Mouse (Mus musculus) cortical plate, adult 2 months (tissue): ENCODE data around the gene Krtap9-5. TPM values are rescaled to one million over a fixed set of nuclear protein-coding genes. Genes with fewer than 3 reads are reported as not detected.

Experiments
- H3K27ac ChIP-seq: fragments of 200-500 bp; 2 replicates; pipeline ENCODE4 v1.5.1; 2012; ENCODE audit warnings: low read length, control low read depth, inconsistent platforms; ENCODE audit not compliant: insufficient read depth
- H3K4me1 ChIP-seq: fragments of 200-500 bp; 2 replicates; pipeline ENCODE4 v1.6.1; 2011; ENCODE audit warnings: low read length; ENCODE audit not compliant: control insufficient read depth, insufficient read depth
- H3K4me3 ChIP-seq: fragments of 200-500 bp; 2 replicates; pipeline ENCODE4 v1.5.1; 2011; ENCODE audit warnings: mild to moderate bottlenecking, low read length, control low read depth; ENCODE audit not compliant: insufficient read depth
- CTCF ChIP-seq: fragments of 200-500 bp; IDR thresholded peaks from 2 replicates; pipeline ENCODE4 v1.5.1; 2011; ENCODE audit warnings: mild to moderate bottlenecking, control low read depth, low read length; ENCODE audit not compliant: insufficient read depth; ENCODE audit errors: extremely low read depth
- POLR2A ChIP-seq: fragments of 200-500 bp; IDR thresholded peaks from 2 replicates; pipeline ENCODE4 v1.6.1; 2011; ENCODE audit warnings: mild to moderate bottlenecking, low read length, control low read depth; ENCODE audit not compliant: insufficient read depth; ENCODE audit errors: extremely low read depth
- polyA plus RNA-seq: library from polyadenylated mRNA; depleted of rRNA; stranded (reverse); fragments of >200 nt; gene quantifications from 2 replicates; pipeline ENCODE4 v1.2.3, GENCODE M21; 2012; rRNA removed

Krtap9-5 gene
- polyA plus RNA-seq, 1 experiment: not detected

- TF ChIP-seq CTCF: no peak
- no peak for TF ChIP-seq POLR2A
- Histone ChIP-seq H3K4me3 (no peak overlapping the region), H3K4me1 (no peaks in the 10 kb centered on the region), H3K27ac (no peak overlapping the region)
Observed at GRCm38 (mm10) chr11:99985291-99986092, 37.2 kb downstream of the Krtap9-5 start.

- H3K27ac ChIP-seq: no peak within 1 kb of the TSS
- 0 out of 2 replicates have a peak, but pooled peaks cover 2% of the 10 kb centered on the region for H3K4me1 ChIP-seq
- H3K4me3 ChIP-seq: no peak within 1 kb of the TSS
- no peak for TF ChIP-seq CTCF
- no peak for TF ChIP-seq POLR2A
Observed at GRCm38 (mm10) chr11:99986180-99986647, 37.9 kb downstream of the Krtap9-5 start, which contains the start of gene Krtap16-1. Gene Krtap16-1, minus strand, starts transcription at chr11:99986597.

- 0 out of 2 replicates have a peak, but pooled peaks cover 2% of the 10 kb centered on the region for H3K4me1 ChIP-seq
- TF ChIP-seq CTCF (no peak), POLR2A (no peak)
- H3K27ac ChIP-seq: no peak overlapping the region
- H3K4me3 ChIP-seq: no peak overlapping the region
Observed at GRCm38 (mm10) chr11:99988530-99988929, 40.3 kb downstream of the Krtap9-5 start.

- Histone ChIP-seq H3K4me1 (0 out of 2 replicates have a peak, but pooled peaks cover 2% of the 10 kb centered on the region), H3K4me3 (no peak overlapping the region), H3K27ac (no peak overlapping the region)
- TF ChIP-seq POLR2A (no peak), CTCF (no peak)
Observed at GRCm38 (mm10) chr11:99989881-99990405, 41.7 kb downstream of the Krtap9-5 start.

- Histone ChIP-seq H3K4me1 (0 out of 2 replicates have a peak, but pooled peaks cover 2% of the 10 kb centered on the region), H3K27ac (no peak overlapping the region), H3K4me3 (no peak overlapping the region)
- no peak for TF ChIP-seq CTCF
- TF ChIP-seq POLR2A: no peak
Observed at GRCm38 (mm10) chr11:99990571-99990970, 42.3 kb downstream of the Krtap9-5 start.

GRCm38 (mm10) chr11:99993620-99994383, 45.5 kb downstream of the Krtap9-5 start, which contains the start of gene Krtap17-1:
Gene Krtap17-1, minus strand, starts transcription at chr11:99993994.
- no peak within 1 kb of the TSS for H3K27ac ChIP-seq
- TF ChIP-seq POLR2A: no peak
- no peak within 1 kb of the TSS for H3K4me3 ChIP-seq
- H3K4me1 ChIP-seq: 0 out of 2 replicates have a peak, but pooled peaks cover 2% of the 10 kb centered on the region

- 0 out of 2 replicates have a peak, but pooled peaks cover 2% of the 10 kb centered on the region for H3K4me1 ChIP-seq
- H3K27ac ChIP-seq: no peak overlapping the region
- H3K4me3 ChIP-seq: no peak overlapping the region
- no peak for TF ChIP-seq POLR2A
- TF ChIP-seq CTCF: no peak
Observed at GRCm38 (mm10) chr11:99994384-99994661, 46.0 kb downstream of the Krtap9-5 start.

GRCm38 (mm10) chr11:99999091-99999490, 50.8 kb downstream of the Krtap9-5 start:
- H3K27ac ChIP-seq: no peak overlapping the region
- TF ChIP-seq CTCF (no peak), POLR2A (no peak)
- H3K4me3 ChIP-seq: no peak overlapping the region
- H3K4me1 ChIP-seq: no peaks in the 10 kb centered on the region

Other genes with a start within 250 kb of the Krtap9-5 start
- gene Gm14180, start 214.2 kb upstream of the Krtap9-5 start, polyA plus RNA-seq: not detected in 2 replicates
- gene Gm11595, start 175.6 kb upstream of the Krtap9-5 start, polyA plus RNA-seq: not detected in 2 replicates
- gene Krtap4-8, start 167.8 kb upstream of the Krtap9-5 start, polyA plus RNA-seq: not detected in 2 replicates
- not detected in 2 replicates for gene Krtap4-9, start 163.3 kb upstream of the Krtap9-5 start, polyA plus RNA-seq
- not detected in 2 replicates for gene Gm11596, start 155.0 kb upstream of the Krtap9-5 start, polyA plus RNA-seq
- not detected in 2 replicates for gene Gm11569, start 149.5 kb upstream of the Krtap9-5 start, polyA plus RNA-seq
- not detected in 2 replicates for gene Gm11554, start 144.0 kb upstream of the Krtap9-5 start, polyA plus RNA-seq
- gene Krtap4-13, start 138.6 kb upstream of the Krtap9-5 start, polyA plus RNA-seq: not detected in 2 replicates
- gene Gm11564, start 132.8 kb upstream of the Krtap9-5 start, polyA plus RNA-seq: not detected in 2 replicates
- not detected in 2 replicates for gene 2300003K06Rik, start 110.4 kb upstream of the Krtap9-5 start, polyA plus RNA-seq
- gene Krtap4-16, start 96.9 kb upstream of the Krtap9-5 start, polyA plus RNA-seq: not detected in 2 replicates
- gene Gm11568, start 90.6 kb upstream of the Krtap9-5 start, polyA plus RNA-seq: not detected in 2 replicates
- gene Gm11559, start 84.0 kb upstream of the Krtap9-5 start, polyA plus RNA-seq: not detected in 2 replicates
- not detected in 2 replicates for gene Krtap9-1, start 75.1 kb upstream of the Krtap9-5 start, polyA plus RNA-seq
- gene Gm11567, start 69.3 kb upstream of the Krtap9-5 start, polyA plus RNA-seq: not detected in 2 replicates
- not detected in 2 replicates for gene Krtap31-1, start 40.6 kb upstream of the Krtap9-5 start, polyA plus RNA-seq
- gene Gm11565, start 33.7 kb upstream of the Krtap9-5 start, polyA plus RNA-seq: not detected in 2 replicates
- not detected in 2 replicates for gene Krtap31-2, start 12.2 kb upstream of the Krtap9-5 start, polyA plus RNA-seq
- not detected in 2 replicates for gene Krtap29-1, start 30.6 kb downstream of the Krtap9-5 start, polyA plus RNA-seq
- gene Krtap16-1, start 38.1 kb downstream of the Krtap9-5 start, polyA plus RNA-seq: not detected in 2 replicates
- gene Krtap17-1, start 45.5 kb downstream of the Krtap9-5 start, polyA plus RNA-seq: not detected in 2 replicates
- 0.06 TPM in 1 of 2 replicates, not detected in the other for gene Krt33a, start 67.7 kb downstream of the Krtap9-5 start, polyA plus RNA-seq
- not detected in 2 replicates for gene Krt33b, start 81.4 kb downstream of the Krtap9-5 start, polyA plus RNA-seq
- gene Krt34, start 93.1 kb downstream of the Krtap9-5 start, polyA plus RNA-seq: not detected in 2 replicates
- gene Krt31, start 102.1 kb downstream of the Krtap9-5 start, polyA plus RNA-seq: not detected in 2 replicates
- 0.10 TPM in 1 of 2 replicates, not detected in the other for gene Krt32, start 139.8 kb downstream of the Krtap9-5 start, polyA plus RNA-seq
- gene Krt35, start 147.8 kb downstream of the Krtap9-5 start, polyA plus RNA-seq: not detected in 2 replicates
- not detected in 2 replicates for gene Krt36, start 157.2 kb downstream of the Krtap9-5 start, polyA plus RNA-seq
- gene Krt13, start 173.1 kb downstream of the Krtap9-5 start, polyA plus RNA-seq: not detected in 2 replicates
- 0.25 TPM in 1 of 2 replicates, not detected in the other for gene Krt15, start 187.5 kb downstream of the Krtap9-5 start, polyA plus RNA-seq
- 0.25 and 0.44 TPM in 2 replicates for gene Krt19, start 200.2 kb downstream of the Krtap9-5 start, polyA plus RNA-seq
- gene Krt9, start 244.8 kb downstream of the Krtap9-5 start, polyA plus RNA-seq: 4.7 and 6.4 TPM in 2 replicates